Mouse (Mus musculus) lung, postnatal 10 days (tissue): ENCODE data around the gene 1700001P01Rik.
A peak's percentile ranks its signal among the peaks of the same experiment; 100 is the strongest.
"Not testable (repeated sequence)": the region's sequence is repeated elsewhere in the genome, so short reads cannot be mapped to it uniquely, and the experiment has no call there.

ENCODE experiments used
- DNase-seq: peaks from one replicate; pipeline ENCODE4 v3.0.0; 2021

1700001P01Rik gene

GRCm38 (mm10) chr11:97790778-97791438, 15.2 kb upstream of the 1700001P01Rik start:
- not testable (repeated sequence) for DNase-seq

DNA sequence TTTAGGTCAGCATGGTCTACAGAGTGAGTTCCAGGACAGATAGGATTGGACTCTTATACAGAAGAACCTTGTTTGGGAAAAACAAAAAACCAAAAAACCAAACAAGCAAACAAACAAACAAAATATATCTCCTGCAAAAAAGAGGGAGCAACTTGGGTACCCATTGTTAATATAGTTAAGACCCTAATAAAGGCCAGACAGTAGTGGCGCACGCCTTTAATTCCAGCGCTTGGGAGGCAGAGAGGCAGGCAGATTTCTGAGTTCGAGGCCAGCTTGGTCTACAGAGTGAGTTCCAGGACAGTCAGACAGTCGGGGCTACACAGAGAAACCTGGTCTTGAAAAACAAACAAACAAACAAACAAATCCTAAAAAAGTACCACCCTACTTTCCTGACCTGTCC, 14.0 kb upstream of the 1700001P01Rik start:
- no peak for DNase-seq

- DNase-seq = no peak
Observed at GRCm38 (mm10) chr11:97787961-97788360, 12.2 kb upstream of the 1700001P01Rik start.

DNA sequence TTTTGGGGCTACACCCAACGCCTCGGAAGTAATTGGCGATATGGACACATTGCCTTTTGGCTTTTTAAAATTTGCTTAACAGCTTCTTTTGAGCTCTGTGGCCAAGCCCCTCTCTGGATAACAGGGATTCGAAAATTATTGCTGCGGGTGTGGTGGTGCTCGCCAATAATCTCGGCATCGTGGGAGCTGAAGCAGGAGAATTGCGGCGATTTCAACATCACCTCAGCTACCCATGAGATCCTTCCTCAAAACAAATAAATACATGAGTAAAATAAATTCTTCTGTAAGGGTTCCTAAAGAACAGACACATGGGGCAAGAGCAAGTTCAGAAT, 6.8 kb upstream of the 1700001P01Rik start:
- no peak for DNase-seq

DNA sequence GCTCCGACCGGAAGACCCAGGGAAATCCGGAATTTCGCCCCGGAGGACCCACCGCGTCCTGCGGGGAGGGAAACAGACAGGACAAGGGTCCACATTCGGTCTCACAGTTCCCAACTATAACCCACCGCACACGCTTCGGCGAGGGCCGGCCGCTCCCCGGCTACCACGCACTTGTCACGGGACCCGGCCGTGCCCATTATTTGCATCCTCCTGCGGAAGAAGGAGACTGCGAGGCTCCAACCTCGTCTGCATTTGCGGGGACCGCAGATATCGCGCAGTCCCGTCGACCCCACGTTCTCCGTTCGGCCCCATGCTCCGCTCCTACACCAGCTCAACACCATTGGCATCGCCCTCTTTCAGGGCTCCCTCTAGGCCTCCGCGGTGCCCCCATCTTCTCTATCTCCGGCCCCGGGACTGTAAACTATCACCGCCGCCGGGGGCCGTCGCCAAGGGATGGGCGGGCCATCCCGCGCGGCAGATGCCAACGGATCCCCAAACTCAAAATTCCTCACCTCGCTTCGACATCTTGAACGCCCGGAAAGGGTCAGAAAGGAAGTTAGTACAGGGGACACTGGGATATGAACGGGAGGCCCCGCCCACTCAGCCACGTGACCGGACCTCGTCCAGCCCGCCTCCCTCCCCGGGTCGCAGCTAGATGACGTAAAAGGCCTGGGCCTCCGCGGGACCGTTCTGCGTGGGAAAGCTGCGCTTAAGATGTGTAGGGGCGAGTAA, 6.3 kb upstream of the 1700001P01Rik start, which contains the start of gene Rpl23:
Gene Rpl23, minus strand, starts transcription at position 606 of the 732 bp plus-strand sequence.
- peak; percentile 100 for DNase-seq

- DNase-seq = no peak
Observed at GRCm38 (mm10) chr11:97781478-97781831, 5.7 kb upstream of the 1700001P01Rik start.

DNA sequence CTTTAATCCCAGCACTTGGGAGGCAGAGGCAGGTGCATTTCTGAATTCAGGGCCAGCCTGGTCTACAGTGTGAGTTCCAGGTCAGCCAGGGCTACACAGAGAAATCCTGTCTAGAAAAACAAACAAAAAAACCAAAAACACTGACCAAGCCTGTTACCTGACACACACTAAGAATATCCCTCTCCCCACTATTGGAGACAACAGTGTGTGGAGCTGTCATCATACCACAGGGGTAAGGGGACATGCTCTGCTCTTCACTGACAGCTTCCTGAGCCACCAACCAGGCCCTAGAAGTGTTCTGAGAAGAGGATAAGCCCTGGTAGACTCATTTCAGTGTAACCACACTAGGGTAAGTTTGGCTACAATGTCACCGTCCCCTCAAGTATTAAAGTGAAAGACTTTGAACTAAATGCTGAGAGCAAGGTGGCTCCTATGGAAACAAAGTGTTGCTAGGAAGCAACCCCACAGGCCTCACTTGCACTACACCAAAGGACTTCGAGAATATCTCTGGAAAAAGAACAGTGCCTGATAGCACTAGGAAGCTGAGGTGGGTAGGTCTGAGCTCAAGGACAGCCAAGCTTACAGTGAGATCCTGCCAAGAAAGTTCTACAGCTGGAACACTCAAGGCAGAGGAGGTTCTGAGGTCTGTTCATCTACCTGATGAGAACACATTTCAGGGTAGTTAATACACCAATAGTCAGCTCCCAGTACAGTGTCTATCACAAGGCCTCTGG, 4.4 kb upstream of the 1700001P01Rik start:
- no peak for DNase-seq

- DNase-seq = no peak
Observed at GRCm38 (mm10) chr11:97778918-97779317, 3.2 kb upstream of the 1700001P01Rik start.

- peak; percentile 46 for DNase-seq
Observed at GRCm38 (mm10) chr11:97777129-97777529, 1.4 kb upstream of the 1700001P01Rik start.

DNA sequence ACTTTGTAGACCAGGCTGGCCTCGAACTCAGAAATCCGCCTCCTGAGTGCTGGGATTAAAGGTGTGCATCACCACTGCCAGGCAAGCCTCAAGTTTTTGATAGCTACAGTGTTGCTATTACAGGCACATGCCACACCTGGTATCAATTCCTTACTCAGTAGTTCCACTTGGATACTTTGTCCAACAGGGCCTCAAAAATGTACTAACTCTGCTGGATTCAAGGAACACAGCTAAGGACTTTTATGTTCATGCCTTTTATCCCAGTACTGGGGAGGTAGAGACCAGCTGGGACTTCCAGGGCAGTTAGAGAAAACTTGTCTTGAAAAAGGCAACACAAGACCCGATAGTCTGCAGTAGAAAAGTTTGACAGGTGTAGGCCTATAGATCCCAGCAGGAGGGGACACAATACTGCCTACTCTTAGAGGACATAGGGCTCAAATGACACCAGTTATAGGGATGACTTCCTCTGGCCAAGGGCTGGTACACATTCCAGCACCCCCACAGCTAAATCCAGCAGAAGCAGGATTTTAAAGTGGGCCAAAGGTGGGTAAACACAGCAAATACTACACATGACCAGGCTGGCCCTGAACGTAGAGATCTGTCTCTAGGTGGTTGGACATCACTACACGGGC, 895 bp upstream of the 1700001P01Rik start:
- no peak for DNase-seq

DNA sequence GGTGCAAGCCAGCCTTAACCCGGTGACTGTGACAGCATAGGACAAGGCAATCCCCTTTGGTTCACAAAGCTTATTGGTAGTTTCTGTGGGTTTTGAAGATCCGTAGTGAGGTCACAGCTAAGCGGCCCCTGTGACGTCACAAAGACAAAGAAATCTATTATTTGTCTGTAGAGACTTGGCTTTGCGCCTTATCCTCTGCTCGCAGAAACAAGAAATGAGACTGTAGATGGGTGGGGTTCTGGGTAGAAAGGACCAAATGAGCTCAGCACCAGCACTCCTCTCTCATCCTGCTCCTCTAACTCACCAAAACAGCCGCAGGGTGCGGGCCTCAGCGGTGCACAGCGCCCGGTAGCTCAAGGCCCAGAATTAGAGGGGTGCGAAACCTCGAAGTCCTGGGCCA, 532 bp downstream of the 1700001P01Rik start:
- DNase-seq = no peak

DNA sequence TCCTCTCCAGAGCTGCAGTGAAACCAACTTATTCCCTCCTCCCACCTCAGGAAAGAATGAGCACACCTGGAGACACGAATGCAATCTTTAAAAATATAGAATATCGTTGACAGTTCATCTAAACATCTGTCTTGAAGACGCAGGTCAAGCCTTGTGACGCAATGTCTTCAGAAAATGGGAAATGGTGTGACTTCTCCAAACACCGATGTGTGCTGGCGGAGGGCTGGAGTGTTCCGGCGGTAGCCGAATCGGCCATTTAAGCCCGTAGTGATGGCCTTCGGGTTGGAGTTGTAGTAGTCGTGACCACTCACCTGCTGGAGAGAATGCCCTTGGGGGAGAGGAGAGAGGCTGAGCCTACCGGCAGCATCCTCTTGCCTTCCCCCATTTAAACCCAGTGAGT, 4.3 kb downstream of the 1700001P01Rik start:
- no peak for DNase-seq

GRCm38 (mm10) chr11:97769704-97770103, 6.0 kb downstream of the 1700001P01Rik start:
- no peak for DNase-seq

DNA sequence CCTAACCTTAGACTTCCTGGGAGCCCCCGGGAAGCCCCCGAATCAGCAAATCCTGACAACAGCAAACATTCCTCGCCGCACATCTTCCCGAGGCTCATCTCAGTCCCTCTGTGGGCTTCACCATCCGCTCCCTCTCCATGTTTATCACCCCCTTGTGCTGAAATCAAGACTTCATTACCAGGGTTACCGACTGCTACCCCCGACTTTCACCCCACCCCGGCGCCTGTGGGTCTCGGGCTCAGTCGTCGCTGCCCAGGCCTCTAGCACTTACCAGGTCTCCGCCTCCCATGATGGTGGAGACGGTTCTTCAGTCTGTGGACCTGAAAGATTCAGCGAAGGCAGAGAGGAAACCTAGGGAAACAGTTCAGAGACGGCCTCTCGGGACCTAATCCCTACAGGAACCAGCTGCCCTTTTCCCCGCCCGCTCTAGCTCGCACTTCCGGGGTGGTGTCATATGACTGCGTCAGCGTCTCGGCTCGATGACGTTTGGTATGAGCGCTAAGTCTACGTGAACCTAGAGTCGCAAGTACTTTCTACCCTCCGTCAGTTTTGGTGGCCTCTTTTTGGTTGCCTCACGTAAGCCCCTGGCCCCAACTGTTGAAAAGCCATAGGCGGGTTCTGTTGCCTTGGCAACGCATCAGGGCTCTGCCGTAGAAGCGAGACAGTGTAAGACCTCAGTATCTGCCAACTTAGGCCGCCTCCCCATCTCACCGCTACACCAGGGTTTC, 9.4 kb downstream of the 1700001P01Rik start, which contains the start of gene Cwc25:
Gene Cwc25, minus strand, starts transcription at position 403 of the 728 bp plus-strand sequence.
- peak; percentile 98 for DNase-seq

DNA sequence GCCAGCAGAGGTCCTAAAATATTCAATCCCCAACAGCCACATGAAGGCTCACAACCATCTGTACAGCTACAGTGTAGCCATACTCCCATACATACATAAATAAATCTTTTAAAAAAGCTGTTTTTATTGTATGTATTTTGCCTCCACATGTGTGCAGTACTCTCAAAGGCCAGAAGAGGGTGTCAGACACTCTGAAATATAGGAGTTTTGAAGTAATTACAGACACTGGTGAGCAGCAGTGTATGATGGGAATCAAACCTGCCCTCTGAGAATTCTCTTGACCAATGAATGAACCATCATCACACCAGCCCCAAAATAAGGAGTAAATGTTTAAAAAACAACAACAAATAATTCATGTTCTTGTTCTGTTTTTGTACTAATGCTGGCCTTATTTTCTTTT, 14.1 kb downstream of the 1700001P01Rik start:
- DNase-seq = no peak

- no peak for DNase-seq
Observed at GRCm38 (mm10) chr11:97758942-97759341, 16.8 kb downstream of the 1700001P01Rik start.

GRCm38 (mm10) chr11:97758125-97758524, 17.6 kb downstream of the 1700001P01Rik start:
- DNase-seq = no peak

GRCm38 (mm10) chr11:97753277-97753676, 22.4 kb downstream of the 1700001P01Rik start:
- no peak for DNase-seq

DNA sequence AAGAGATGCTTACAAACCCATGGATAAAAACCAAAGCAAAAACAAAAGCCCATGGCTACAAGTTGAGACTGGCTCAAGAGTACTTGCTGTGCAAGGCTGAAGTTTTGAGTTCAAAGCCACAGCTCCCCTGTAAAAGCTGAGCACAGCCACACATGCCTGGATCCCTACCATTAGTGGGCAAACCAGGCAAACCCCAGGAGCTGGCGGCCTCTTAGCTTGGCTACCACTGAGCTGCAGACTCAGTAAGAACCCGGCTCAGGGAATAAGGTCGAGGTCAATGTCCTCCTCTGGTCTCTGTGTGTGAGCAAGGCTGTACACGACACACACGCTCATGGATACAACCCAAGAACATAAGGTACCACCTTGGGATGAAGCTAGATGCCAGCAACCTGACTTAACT, 27.2 kb downstream of the 1700001P01Rik start:
- DNase-seq = no peak

GRCm38 (mm10) chr11:97747773-97748172, 27.9 kb downstream of the 1700001P01Rik start:
- peak; percentile 15 for DNase-seq

DNA sequence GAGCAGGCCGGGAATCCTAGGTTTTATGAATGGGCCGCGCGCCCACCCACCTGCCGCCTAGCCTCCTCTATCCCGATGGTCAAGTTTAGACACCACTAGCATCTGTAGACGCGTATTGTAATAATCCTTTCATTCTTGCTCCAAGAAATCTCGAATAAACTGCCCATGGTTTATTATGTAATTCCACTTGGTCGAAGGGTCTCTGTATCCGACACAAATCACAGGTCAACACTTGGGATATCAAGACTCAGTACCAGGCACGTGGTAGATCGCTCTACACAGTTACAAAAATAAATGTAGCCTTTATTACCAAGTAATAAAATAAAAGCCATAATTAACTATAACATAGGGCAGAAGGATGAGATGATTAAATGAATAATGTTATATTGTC, 30.4 kb downstream of the 1700001P01Rik start:
- no peak for DNase-seq

- peak; percentile 100 for DNase-seq
Observed at GRCm38 (mm10) chr11:97744718-97745330, 30.9 kb downstream of the 1700001P01Rik start.
